Mouse (Mus musculus) liver, embryonic 14.5 days (tissue): ENCODE measurements around the gene Cacna1c.

Experiments used
- CTCF ChIP-seq: IDR thresholded peaks from 2 replicates; pipeline ENCODE4 v1.5.1; 2016; ENCODE audit warnings: antibody characterized with exemption, low read depth, control low read depth
- EP300 ChIP-seq: IDR thresholded peaks from 2 replicates; pipeline ENCODE4 v1.6.1; 2016; ENCODE audit warnings: antibody characterized with exemption, low read depth

DNA sequence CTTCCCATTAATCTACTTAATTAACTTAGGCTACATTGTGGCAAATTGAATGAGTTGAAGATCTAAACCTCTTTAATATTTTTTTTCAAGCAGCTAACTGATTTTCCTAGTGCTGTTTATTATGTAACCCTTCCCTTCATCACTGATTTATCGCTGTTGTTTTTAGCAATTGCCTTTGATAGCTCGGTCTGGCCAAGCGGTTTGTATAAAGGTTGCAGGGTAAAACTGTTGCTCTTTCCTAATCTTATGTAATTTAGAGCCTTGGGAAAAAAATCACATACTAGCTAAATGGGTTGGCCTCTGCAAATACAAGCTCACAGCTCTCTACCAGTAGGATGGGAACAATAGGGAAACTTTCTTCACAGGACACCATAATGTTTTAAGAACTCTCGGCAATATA is 306.8 kb downstream of the Cacna1c start:
- no peak for TF ChIP-seq EP300
- no peak for TF ChIP-seq CTCF
